Mouse (Mus musculus) ovary, postnatal 10 days (tissue): ENCODE results near the gene Pira2.
"Not testable (repeated sequence)": the region's sequence is repeated elsewhere in the genome, so short reads cannot be mapped to it uniquely, and the experiment has no call there.

Source experiments
- DNase-seq: peaks from one replicate; pipeline ENCODE4 v3.0.0; 2022; ENCODE audit warnings: low spot score

The Pira2 gene

DNA sequence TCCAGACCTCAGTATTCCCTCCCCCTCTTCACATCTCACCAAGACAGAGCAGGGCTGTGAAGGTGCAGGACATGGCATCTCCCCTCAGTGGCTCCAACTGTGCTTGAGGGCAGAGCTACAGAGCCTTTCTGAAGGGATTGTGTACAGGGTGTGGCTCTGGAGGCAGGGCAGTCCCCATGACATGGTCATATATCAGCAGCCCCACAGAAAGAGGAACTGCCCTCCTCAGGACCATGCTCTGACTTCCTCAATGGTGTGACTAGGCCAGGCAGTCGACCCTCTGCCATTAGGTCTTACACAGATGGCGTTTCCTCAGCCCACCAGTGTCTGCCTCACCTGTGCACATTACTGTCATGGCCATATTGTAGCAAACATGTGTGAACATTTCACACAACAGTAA is at the start of gene Pira2:
Gene Pira2 (minus strand): TSS at position 101 of the 400 bp plus-strand sequence.
- DNase-seq, result not testable (repeated sequence)

- DNase-seq, result not testable (repeated sequence)
Observed at GRCm38 (mm10) chr7:3875032-3875431, 30.2 kb upstream of the Pira2 start.

GRCm38 (mm10) chr7:3837854-3838253 is 7.0 kb downstream of the Pira2 start:
- not testable (repeated sequence) for DNase-seq

DNA sequence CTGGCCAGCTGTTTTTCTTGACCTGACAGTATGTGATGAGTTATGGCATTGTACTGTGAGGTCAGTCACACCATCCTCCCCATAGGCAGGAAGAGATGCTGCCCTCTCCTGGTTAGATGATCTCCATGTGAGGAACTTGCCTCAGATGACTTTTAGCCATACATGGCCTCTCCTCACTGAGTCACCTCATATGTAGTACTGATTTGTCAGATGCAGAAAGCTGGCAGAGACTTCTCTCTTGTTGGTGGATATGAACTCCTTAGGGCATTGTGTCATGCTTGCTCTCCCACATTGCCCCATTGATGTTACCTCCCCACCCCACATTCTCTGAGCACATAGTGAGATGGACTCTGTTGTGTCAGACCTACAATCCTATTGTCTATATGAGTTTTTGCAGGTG is 14.2 kb downstream of the Pira2 start:
- not testable (repeated sequence) for DNase-seq

DNA sequence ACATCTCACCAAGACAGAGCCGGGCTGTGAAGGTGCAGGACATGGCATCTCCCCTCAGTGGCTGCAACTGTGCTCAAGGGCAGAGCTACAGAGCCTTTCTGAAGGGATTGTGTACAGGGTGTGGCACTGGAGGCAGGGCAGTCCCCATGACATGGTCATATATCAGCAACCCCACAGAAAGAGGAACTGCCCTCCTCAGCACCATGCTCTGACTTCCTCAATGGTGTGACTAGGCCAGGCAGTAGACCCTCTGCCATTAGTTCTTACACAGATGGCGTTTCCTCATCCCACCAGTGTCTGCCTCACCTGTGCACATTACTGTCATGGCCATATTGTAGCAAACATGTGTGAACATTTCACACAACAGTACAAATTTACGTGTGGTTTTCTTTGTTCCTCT is 19.3 kb downstream of the Pira2 start, which contains the start of gene Gm15448:
Gene Gm15448 (minus strand): TSS at position 89 of the 400 bp plus-strand sequence.
- not testable (repeated sequence) for DNase-seq

DNA sequence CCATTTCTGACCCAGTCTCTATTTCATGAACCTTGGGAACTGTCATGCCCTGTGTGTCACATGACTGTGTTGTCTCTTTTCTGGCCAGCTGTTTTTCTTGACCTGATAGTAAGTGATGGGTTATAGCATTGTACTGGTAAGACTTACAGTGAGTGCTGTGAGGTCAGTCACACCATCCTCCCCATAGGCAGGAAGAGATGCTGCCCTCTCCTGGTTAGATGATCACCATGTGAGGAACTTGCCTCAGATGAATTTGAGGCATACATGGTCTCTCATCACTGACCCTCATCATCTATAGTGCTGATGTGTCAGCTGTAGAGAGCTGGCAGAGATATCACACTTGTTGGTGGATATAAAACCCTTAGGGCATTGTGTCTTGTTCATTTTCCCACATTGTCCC is 32.9 kb downstream of the Pira2 start:
- DNase-seq, result not testable (repeated sequence)

GRCm38 (mm10) chr7:3802935-3803334 is 41.9 kb downstream of the Pira2 start:
- DNase-seq, result not testable (repeated sequence)

DNA sequence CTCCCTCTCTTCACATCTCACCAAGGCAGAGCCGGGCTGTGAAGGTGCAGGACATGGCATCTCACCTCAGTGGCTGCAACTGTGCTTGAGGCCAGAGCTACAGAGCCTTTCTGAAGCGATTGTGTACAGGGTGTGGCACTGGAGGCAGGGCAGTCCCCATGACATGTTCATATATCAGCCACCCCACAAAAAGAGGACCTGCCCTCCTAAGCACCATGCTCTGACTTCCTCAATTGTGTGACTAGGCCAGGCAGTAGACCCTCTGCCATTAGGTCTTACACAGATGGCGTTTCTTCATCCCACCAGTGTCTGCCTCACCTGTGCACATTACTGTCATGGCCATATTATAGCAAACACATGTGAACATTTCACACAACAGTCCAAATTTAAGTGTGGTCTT is 44.9 kb downstream of the Pira2 start:
- not testable (repeated sequence) for DNase-seq

DNA sequence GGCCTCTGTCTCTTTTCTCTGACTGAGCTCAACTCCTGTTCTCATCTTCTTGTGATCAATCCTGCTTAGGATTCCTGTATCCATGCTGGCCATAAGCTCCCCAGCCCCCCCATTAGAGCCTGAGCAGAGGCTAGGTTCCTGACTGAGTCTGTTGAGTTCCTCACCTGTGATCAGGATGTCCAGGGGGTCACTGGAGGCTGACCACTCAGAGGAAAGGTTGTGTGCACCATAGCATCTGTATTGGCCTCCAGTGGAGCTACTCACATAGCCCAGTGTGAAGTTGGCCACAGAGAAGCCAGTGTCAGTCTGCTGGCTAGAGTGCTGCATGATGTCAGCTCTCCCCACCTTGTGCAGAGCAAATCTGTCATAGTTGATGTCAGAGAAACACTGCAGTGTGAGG is 48.6 kb downstream of the Pira2 start:
- DNase-seq, result not testable (repeated sequence)
